Mouse (Mus musculus) liver, adult 2 months (tissue): ENCODE data around the gene Cd6.

Experiments
- CTCF ChIP-seq: fragments of 200-500 bp; IDR thresholded peaks from 2 replicates; pipeline ENCODE4 v1.5.1; 2011; ENCODE audit warnings: low read depth, low read length, control low read depth
- POLR2A ChIP-seq: fragments of 200-500 bp; IDR thresholded peaks from 2 replicates; pipeline ENCODE4 v1.6.1; 2011; ENCODE audit warnings: low read length, control low read depth; ENCODE audit not compliant: insufficient read depth; ENCODE audit errors: extremely low read depth

DNA sequence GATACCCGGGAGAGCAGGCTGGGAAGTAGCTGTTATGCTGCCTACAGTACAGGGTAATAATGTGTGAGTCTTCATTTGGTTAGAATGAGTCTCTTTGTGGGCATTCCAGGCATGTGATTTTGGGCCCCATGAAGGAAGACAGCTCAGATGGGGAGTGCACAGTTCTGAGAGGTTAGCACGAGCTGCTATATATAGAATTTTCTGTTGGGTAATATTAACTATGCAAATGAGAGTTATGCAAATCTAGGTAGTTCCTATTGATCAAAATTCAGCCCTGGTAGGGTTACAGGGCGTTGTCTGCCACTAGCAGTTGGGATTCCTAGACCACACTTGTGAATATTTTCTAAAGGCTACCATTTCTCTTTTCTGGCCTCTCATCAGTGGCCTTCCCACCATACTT lies 15.6 kb upstream of the Cd6 start:
- TF ChIP-seq CTCF (no peak), POLR2A (no peak)
